Mouse (Mus musculus): ENCODE measurements around the gene Gm20403. TPM values are rescaled to one million over a fixed set of nuclear protein-coding genes. Genes with fewer than 3 reads are reported as not detected.
"Not testable (repeated sequence)": the region's sequence is repeated elsewhere in the genome, so short reads cannot be mapped to it uniquely, and the experiment has no call there.

Gm20403 gene
- polyA plus RNA-seq, 1 experiment, result not detected

DNA sequence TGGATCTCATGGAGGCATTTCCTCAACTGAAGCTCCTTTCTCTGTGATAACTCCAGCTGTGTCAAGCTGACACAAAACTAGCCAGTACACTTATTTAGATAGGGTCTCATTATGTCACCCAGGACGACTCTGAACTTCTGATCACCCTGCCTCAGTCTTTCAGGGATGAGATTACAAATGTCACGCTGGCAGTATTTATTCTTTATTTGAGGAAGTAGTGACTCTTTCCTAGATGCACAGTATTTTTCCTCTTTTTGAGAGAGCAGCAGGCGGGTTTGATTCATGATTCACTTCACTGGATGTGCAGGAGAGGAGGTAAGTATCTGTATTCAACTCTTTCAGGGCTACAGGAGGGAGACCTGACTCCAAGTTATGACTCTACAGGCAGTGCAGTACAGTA lies 17.3 kb downstream of the Gm20403 start:
- H3K27ac ChIP-seq (ENCODE audit: control insufficient read depth, insufficient read depth, low read length), result no peak overlapping the region
- H3K36me3 ChIP-seq (ENCODE audit: control insufficient read depth, insufficient read depth, low read length), result peaks cover 37% of the 10 kb centered on the region
- H3K4me3 ChIP-seq (ENCODE audit: control insufficient read depth, insufficient read depth, low read length), result no peak overlapping the region
- WGBS, result 87% methylated on average over 3 of the region's 3 CpGs
- H3K4me1 ChIP-seq (replicated peaks; ENCODE audit: control insufficient read depth, insufficient read depth, low read length), result no peaks in the 10 kb centered on the region
- TF ChIP-seq CTCF (IDR thresholded peaks at IDR 0.05; ENCODE audit: borderline replicate concordance, control insufficient read depth, extremely low read depth, insufficient read depth, low read length, poor library complexity) (no peak), POLR2A (IDR thresholded peaks at IDR 0.05; ENCODE audit: control insufficient read depth, extremely low read depth, insufficient read depth, low read length, poor library complexity) (no peak)
- no peak for DNase-seq
- H3K27me3 ChIP-seq (ENCODE audit: control insufficient read depth, insufficient read depth, low read length), result no peaks in the 10 kb centered on the region

DNA sequence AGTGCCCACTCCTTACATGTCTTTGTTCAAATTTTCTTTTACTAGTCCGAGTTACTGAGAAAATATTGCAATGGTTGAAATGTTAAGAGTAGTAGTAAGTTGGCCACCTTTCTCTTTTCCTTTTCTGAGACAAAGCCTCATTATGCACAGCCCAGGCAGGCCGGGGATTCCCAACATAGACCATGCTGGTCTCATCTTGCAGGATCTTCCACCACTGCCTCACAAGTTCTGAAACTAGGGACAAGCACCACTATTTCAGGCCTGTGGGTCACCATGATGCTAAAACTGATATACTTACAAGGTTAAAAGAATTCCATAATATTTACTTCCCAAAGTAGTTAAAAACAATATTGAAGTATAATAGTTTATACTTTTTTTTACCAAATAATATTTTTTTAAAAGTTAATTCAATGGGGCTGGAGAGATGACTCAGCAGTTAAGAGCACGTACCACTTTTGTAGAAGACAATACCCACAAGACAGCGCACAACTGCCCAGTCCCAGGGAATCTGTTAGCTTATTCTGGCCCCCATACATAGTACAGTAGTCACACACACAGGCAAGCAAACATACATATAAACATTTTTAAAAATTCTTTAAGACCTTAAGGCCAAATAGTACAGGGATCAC lies 20.7 kb downstream of the Gm20403 start:
- H3K4me1 ChIP-seq (replicated peaks; ENCODE audit: control insufficient read depth, insufficient read depth, low read length), result no peaks in the 10 kb centered on the region
- H3K27me3 ChIP-seq (ENCODE audit: control insufficient read depth, insufficient read depth, low read length), result no peaks in the 10 kb centered on the region
- no peak overlapping the region for H3K4me3 ChIP-seq (ENCODE audit: control insufficient read depth, insufficient read depth, low read length)
- 98% methylated on average over 4 of the region's 4 CpGs for WGBS
- H3K36me3 ChIP-seq (ENCODE audit: control insufficient read depth, insufficient read depth, low read length), result peaks cover 12% of the 10 kb centered on the region
- no peak for TF ChIP-seq POLR2A (IDR thresholded peaks at IDR 0.05; ENCODE audit: control insufficient read depth, extremely low read depth, insufficient read depth, low read length, poor library complexity)
- no peak for TF ChIP-seq CTCF (IDR thresholded peaks at IDR 0.05; ENCODE audit: borderline replicate concordance, control insufficient read depth, extremely low read depth, insufficient read depth, low read length, poor library complexity)
- DNase-seq, result no peak
- no peak overlapping the region for H3K27ac ChIP-seq (ENCODE audit: control insufficient read depth, insufficient read depth, low read length)

DNA sequence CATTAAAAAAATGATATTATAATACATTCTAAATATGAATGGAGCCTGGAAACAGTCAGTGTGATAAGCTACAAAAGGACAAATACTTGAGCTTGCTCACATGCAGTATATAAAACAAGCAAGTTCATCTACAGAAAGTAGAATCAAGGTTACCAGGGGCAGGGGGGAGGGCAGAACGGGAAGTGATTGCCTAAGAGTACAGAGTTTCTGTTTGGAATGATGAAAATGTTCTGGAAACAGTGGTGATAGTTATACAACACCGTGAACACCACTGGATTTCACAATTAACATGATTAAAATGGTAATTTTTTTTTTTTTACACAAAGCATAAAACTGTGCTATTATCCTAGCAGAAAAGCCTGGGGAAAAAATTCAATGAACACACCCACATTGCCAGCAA lies 26.8 kb downstream of the Gm20403 start:
- Histone ChIP-seq H3K27me3 (ENCODE audit: control insufficient read depth, insufficient read depth, low read length) (no peaks in the 10 kb centered on the region), H3K27ac (ENCODE audit: control insufficient read depth, insufficient read depth, low read length) (no peak overlapping the region), H3K4me3 (ENCODE audit: control insufficient read depth, insufficient read depth, low read length) (no peak overlapping the region), H3K4me1 (replicated peaks; ENCODE audit: control insufficient read depth, insufficient read depth, low read length) (0 out of 2 replicates have a peak, but pooled peaks cover 2% of the 10 kb centered on the region), H3K36me3 (ENCODE audit: control insufficient read depth, insufficient read depth, low read length) (peaks cover 2% of the 10 kb centered on the region; the same call in 1 of the 2 replicates)
- no peak for DNase-seq
- 81% methylated on average over 2 of the region's 2 CpGs for WGBS
- TF ChIP-seq CTCF (IDR thresholded peaks at IDR 0.05; ENCODE audit: borderline replicate concordance, control insufficient read depth, extremely low read depth, insufficient read depth, low read length, poor library complexity) (no peak), POLR2A (IDR thresholded peaks at IDR 0.05; ENCODE audit: control insufficient read depth, extremely low read depth, insufficient read depth, low read length, poor library complexity) (no peak)

DNA sequence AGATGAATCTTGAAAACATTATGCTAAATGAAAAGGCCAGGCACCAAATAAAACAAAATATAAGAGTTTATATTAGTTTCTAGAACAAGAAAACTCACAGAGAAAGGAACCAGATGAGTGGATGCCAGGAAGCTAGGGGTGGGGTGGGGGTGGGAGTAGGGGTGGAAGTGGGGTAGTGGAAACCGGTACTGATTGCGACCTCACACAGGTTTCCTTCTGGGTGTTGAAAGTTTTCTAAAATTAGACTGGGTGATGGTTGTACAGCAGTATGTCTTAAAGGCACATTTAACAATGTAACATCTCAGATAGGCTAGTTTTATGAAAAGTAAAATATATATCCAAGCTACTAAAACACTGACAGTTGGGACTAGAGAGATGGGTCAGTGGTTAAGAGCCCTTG lies 29.4 kb downstream of the Gm20403 start:
- 5% methylated on average over 2 of the region's 2 CpGs for WGBS
- Histone ChIP-seq H3K4me1 (replicated peaks; ENCODE audit: control insufficient read depth, insufficient read depth, low read length) (peaks cover 12% of the 10 kb centered on the region), H3K27me3 (ENCODE audit: control insufficient read depth, insufficient read depth, low read length) (no peaks in the 10 kb centered on the region), H3K36me3 (ENCODE audit: control insufficient read depth, insufficient read depth, low read length) (peaks cover 19% of the 10 kb centered on the region), H3K4me3 (ENCODE audit: control insufficient read depth, insufficient read depth, low read length) (no peak overlapping the region), H3K27ac (ENCODE audit: control insufficient read depth, insufficient read depth, low read length) (no peak overlapping the region)
- no peak for DNase-seq
- TF ChIP-seq POLR2A (IDR thresholded peaks at IDR 0.05; ENCODE audit: control insufficient read depth, extremely low read depth, insufficient read depth, low read length, poor library complexity) (no peak), CTCF (IDR thresholded peaks at IDR 0.05; ENCODE audit: borderline replicate concordance, control insufficient read depth, extremely low read depth, insufficient read depth, low read length, poor library complexity) (no peak)

DNA sequence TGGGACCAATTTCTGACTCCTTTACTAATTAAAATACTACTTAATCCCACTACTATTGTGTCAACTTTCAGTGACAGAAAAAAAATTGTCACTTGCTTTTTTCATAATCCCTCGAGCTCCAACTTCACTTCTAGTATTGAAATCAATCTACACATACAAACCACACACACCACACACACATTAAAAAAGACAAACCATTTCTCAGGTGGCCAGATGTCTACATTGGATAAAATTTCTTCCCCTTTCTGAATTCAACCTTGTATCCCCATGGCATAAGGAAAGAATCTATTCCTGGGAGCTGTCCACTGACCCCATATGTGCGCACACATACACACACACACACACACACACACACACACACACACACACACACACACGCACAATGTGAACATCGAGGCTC lies 29.9 kb downstream of the Gm20403 start:
- WGBS, result 62% methylated on average over 4 of the region's 4 CpGs
- H3K27ac ChIP-seq (ENCODE audit: control insufficient read depth, insufficient read depth, low read length), result no peak overlapping the region
- peaks cover 20% of the 10 kb centered on the region for H3K36me3 ChIP-seq (ENCODE audit: control insufficient read depth, insufficient read depth, low read length)
- DNase-seq, result no peak
- peaks cover 13% of the 10 kb centered on the region for H3K4me1 ChIP-seq (replicated peaks; ENCODE audit: control insufficient read depth, insufficient read depth, low read length)
- H3K27me3 ChIP-seq (ENCODE audit: control insufficient read depth, insufficient read depth, low read length), result no peaks in the 10 kb centered on the region
- no peak overlapping the region for H3K4me3 ChIP-seq (ENCODE audit: control insufficient read depth, insufficient read depth, low read length)
- TF ChIP-seq CTCF (IDR thresholded peaks at IDR 0.05; ENCODE audit: borderline replicate concordance, control insufficient read depth, extremely low read depth, insufficient read depth, low read length, poor library complexity) (no peak), POLR2A (IDR thresholded peaks at IDR 0.05; ENCODE audit: control insufficient read depth, extremely low read depth, insufficient read depth, low read length, poor library complexity) (no peak)

DNA sequence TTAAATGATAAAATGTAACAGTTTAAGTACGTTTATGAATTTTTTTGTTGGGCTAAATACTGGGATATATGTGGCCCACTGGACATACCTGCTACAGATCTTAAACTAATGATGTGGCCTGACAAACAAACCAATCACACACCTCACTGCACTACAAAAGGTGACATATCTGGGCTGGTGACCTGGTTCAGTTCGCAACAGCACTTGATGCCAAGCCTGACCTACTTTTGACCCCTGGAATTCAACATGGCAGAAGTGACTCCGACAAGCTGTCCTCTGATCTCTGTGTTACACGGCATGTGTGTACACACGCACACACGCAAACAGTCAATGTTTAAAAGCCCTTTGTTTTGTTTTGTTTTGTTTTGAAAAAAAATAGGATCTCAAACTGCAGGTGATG lies 40.2 kb downstream of the Gm20403 start:
- Histone ChIP-seq H3K4me3 (ENCODE audit: control insufficient read depth, insufficient read depth, low read length) (no peak overlapping the region), H3K36me3 (ENCODE audit: control insufficient read depth, insufficient read depth, low read length) (peaks cover 16% of the 10 kb centered on the region), H3K27ac (ENCODE audit: control insufficient read depth, insufficient read depth, low read length) (no peak overlapping the region), H3K27me3 (ENCODE audit: control insufficient read depth, insufficient read depth, low read length) (no peaks in the 10 kb centered on the region), H3K4me1 (replicated peaks; ENCODE audit: control insufficient read depth, insufficient read depth, low read length) (no peaks in the 10 kb centered on the region)
- no peak for TF ChIP-seq POLR2A (IDR thresholded peaks at IDR 0.05; ENCODE audit: control insufficient read depth, extremely low read depth, insufficient read depth, low read length, poor library complexity)
- TF ChIP-seq CTCF (IDR thresholded peaks at IDR 0.05; ENCODE audit: borderline replicate concordance, control insufficient read depth, extremely low read depth, insufficient read depth, low read length, poor library complexity), result no peak
- no peak for DNase-seq
- WGBS, result 98% methylated on average over 6 of the region's 6 CpGs

DNA sequence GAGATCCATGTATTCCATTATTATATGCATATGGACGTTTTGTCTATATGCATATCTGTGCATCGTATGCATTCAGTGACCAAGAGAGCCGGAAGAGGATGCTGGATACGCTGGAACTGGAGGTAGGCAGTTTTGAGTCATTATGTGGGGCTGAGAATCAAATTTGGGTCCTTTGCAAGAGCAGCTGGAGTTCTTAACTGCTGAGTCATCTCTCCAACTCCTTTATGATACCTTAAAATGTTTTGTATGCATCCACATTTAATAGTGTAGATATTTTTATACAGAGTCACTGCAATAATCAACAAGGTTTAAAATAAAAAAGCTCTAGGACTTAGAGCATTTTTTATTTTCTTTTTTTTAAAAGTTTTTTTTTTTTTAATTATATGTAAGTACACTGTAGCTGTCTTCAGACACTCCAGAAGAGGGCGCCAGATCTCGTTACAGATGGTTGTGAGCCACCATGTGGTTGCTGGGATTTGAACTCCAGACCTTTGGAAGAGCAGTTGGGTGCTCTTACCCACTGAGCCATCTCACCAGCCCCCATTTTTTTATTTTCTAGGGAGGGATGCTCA lies 43.7 kb downstream of the Gm20403 start:
- not testable (repeated sequence) for H3K4me3 ChIP-seq (ENCODE audit: control insufficient read depth, insufficient read depth, low read length); H3K4me1 ChIP-seq (replicated peaks; ENCODE audit: control insufficient read depth, insufficient read depth, low read length); H3K27ac ChIP-seq (ENCODE audit: control insufficient read depth, insufficient read depth, low read length); DNase-seq; H3K27me3 ChIP-seq (ENCODE audit: control insufficient read depth, insufficient read depth, low read length)
- peaks cover 27% of the 10 kb centered on the region for H3K36me3 ChIP-seq (ENCODE audit: control insufficient read depth, insufficient read depth, low read length)
- 97% methylated on average over 6 of the region's 6 CpGs for WGBS

DNA sequence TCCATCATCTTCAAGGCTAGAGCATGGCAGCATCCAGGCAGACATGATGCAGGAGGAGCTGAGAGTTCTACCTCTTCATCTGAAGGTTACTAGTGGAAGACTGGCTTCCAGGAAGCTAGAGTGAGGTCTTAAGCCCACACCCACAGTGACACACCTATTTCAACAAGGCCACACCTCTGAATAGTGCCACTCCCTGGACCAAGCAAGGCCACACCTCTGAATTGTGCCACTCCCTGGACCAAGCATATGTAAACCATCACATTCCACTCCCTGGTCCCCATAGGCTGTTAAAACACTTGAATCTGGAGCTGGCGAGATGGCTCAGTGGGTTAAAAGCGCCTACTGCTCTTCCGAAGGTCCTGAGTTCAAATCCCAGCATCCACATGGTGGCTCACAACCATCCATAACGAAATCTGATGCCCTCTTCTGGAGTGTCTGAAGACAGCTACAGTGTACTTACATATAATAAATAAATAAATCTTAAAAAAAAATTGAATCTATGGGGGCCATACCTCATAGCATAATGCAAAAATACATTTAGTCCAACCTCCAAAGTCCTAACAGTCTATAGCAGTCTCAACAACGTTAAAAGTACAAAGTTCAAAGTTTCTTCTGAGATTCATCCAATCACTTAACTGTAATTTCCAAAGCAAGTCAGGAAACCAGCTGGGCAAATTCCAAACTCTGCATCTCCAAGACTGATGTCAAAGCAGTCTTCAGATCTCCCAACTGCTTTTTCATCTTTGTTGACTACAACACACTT lies 48.6 kb downstream of the Gm20403 start:
- DNase-seq; H3K4me3 ChIP-seq (ENCODE audit: control insufficient read depth, insufficient read depth, low read length); H3K27me3 ChIP-seq (ENCODE audit: control insufficient read depth, insufficient read depth, low read length); H3K4me1 ChIP-seq (replicated peaks; ENCODE audit: control insufficient read depth, insufficient read depth, low read length); H3K27ac ChIP-seq (ENCODE audit: control insufficient read depth, insufficient read depth, low read length): not testable (repeated sequence)
- 97% methylated on average over 5 of the region's 5 CpGs for WGBS
- H3K36me3 ChIP-seq (ENCODE audit: control insufficient read depth, insufficient read depth, low read length), result peaks cover 31% of the 10 kb centered on the region
